13 mouse cellular contexts compared by ENCODE assay signal in the genomic region with DNA sequence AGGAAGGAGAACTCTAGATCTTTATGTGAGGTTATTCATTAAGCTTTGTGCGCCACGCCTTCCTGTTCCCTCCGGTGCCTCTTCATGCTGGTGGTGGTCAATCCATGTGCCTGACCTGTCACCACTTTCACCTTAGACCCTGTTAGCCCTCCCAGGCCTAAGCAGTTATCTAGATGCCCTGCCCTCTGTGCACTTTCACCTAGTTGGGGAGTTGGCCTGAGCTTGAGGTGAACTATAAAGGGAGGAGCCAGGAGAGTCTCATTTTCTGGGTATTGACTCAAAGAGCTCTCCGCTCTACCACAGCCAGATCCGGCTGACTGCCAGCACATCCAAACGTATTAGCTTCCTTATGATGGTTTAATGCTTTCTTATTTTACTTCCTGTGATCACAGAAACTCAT. TPM values are rescaled to one million over a fixed set of nuclear protein-coding genes. Genes with fewer than 3 reads are reported as not detected.
DNase-seq lines count a peak whose midpoint lies in the region; ATAC-seq and TF ChIP-seq lines count a peak whose summit lies in the region.
"Had no signal": no experiment of that assay in that cellular context is flagged by ENCODE, and none has a peak within 500 bp of the region (broad histone marks: within the 10 kb centered on the region; RNA-seq: fewer than 3 reads in every experiment).

No protein-coding gene starts in this region.

- no peak overlapping the region for H3K9ac ChIP-seq in kidney, embryonic 15.5 days
- no peak overlapping the region for H3K9ac ChIP-seq in liver, embryonic 13.5 days
- H3K9ac ChIP-seq in forebrain, postnatal 0 days: no peak overlapping the region
- H3K9ac ChIP-seq: hindbrain, embryonic 12.5 days had no signal

- H3K36me3 ChIP-seq in kidney, embryonic 15.5 days: no peaks in the 10 kb centered on the region
- no peaks in the 10 kb centered on the region for H3K36me3 ChIP-seq in liver, embryonic 13.5 days
- no peaks in the 10 kb centered on the region for H3K36me3 ChIP-seq in midbrain, embryonic 10.5 days
- H3K36me3 ChIP-seq in forebrain, postnatal 0 days (ENCODE audit: insufficient read depth): no peaks in the 10 kb centered on the region
- H3K36me3 ChIP-seq: hindbrain, embryonic 12.5 days had no signal

- peak; percentile 60 to 61 for DNase-seq in urinary bladder, adult 18-20 months (ENCODE audit: low spot score in 2 of 2)
- DNase-seq in urinary bladder, postnatal 4 days (ENCODE audit: low spot score in 2 of 2): no peak
- no peak for DNase-seq in liver, embryonic 13.5 days
- DNase-seq in cerebellum, adult 9-11 months: no peak
- DNase-seq in midbrain, embryonic 10.5 days (ENCODE audit: low spot score): no peak
- no peak for DNase-seq in forebrain, postnatal 0 days
- DNase-seq: cerebellum, adult 9-10 months had no signal

- no peaks in the 10 kb centered on the region for H3K9me3 ChIP-seq in kidney, embryonic 15.5 days (replicated peaks)
- no peaks in the 10 kb centered on the region for H3K9me3 ChIP-seq in liver, embryonic 13.5 days (replicated peaks)
- no peaks in the 10 kb centered on the region for H3K9me3 ChIP-seq in midbrain, embryonic 10.5 days (replicated peaks)
- no peaks in the 10 kb centered on the region for H3K9me3 ChIP-seq in forebrain, postnatal 0 days (ENCODE audit: low read length)
- H3K9me3 ChIP-seq: hindbrain, embryonic 12.5 days; megakaryocyte, embryonic 14.5 days had no signal

- 72% methylated on average over 6 of the region's 6 CpGs for WGBS in kidney, embryonic 15.5 days
- WGBS in liver, embryonic 13.5 days (ENCODE audit: insufficient replicate concordance): 64% methylated on average over 6 of the region's 6 CpGs
- WGBS in midbrain, embryonic 10.5 days: 91% methylated on average over 6 of the region's 6 CpGs
- WGBS in forebrain, postnatal 0 days: 87% methylated on average over 6 of the region's 6 CpGs

- ATAC-seq in kidney, embryonic 15.5 days (replicated peaks; ENCODE audit: low FRiP score): no peak
- ATAC-seq in liver, embryonic 13.5 days (ENCODE audit: low read depth): peak; percentile 82
- ATAC-seq in forebrain, postnatal 0 days: no peak

- TF ChIP-seq CTCF in forebrain, postnatal 0 days (IDR thresholded peaks at IDR 0.05; ENCODE audit: low read depth): no peak

- H3K4me1 ChIP-seq in kidney, embryonic 15.5 days: no peaks in the 10 kb centered on the region
- peaks cover 20% of the 10 kb centered on the region for H3K4me1 ChIP-seq in liver, embryonic 13.5 days (replicated peaks)
- no peaks in the 10 kb centered on the region for H3K4me1 ChIP-seq in midbrain, embryonic 10.5 days
- no peaks in the 10 kb centered on the region for H3K4me1 ChIP-seq in forebrain, postnatal 0 days (ENCODE audit: insufficient read depth)
- H3K4me1 ChIP-seq: hindbrain, embryonic 12.5 days had no signal

- no peaks in the 10 kb centered on the region for H3K27me3 ChIP-seq in kidney, embryonic 15.5 days
- no peaks in the 10 kb centered on the region for H3K27me3 ChIP-seq in liver, embryonic 13.5 days
- no peaks in the 10 kb centered on the region for H3K27me3 ChIP-seq in midbrain, embryonic 10.5 days (ENCODE audit: low read depth, poor library complexity, severe bottlenecking)
- no peaks in the 10 kb centered on the region for H3K27me3 ChIP-seq in forebrain, postnatal 0 days (ENCODE audit: insufficient read depth, low read length)
- H3K27me3 ChIP-seq: hindbrain, embryonic 12.5 days had no signal

- H3K4me3 ChIP-seq in kidney, embryonic 15.5 days (replicated peaks): no peak overlapping the region
- no peak overlapping the region for H3K4me3 ChIP-seq in liver, embryonic 13.5 days (replicated peaks)
- H3K4me3 ChIP-seq in midbrain, embryonic 10.5 days: no peak overlapping the region
- no peak overlapping the region for H3K4me3 ChIP-seq in forebrain, postnatal 0 days (ENCODE audit: low read depth, low read length)
- H3K4me3 ChIP-seq: hindbrain, embryonic 12.5 days; megakaryocyte, embryonic 14.5 days had no signal

- H3K27ac ChIP-seq in kidney, embryonic 15.5 days: peak overlapping the region; percentile 52
- H3K27ac ChIP-seq in liver, embryonic 13.5 days: peak overlapping the region; percentile 19
- H3K27ac ChIP-seq in midbrain, embryonic 10.5 days (replicated peaks): no peak overlapping the region
- no peak overlapping the region for H3K27ac ChIP-seq in forebrain, postnatal 0 days (ENCODE audit: low read depth, low read length)
- H3K27ac ChIP-seq: hindbrain, embryonic 12.5 days had no signal

- no peak overlapping the region for H3K4me2 ChIP-seq in kidney, embryonic 15.5 days
- peak overlapping the region; percentile 33 for H3K4me2 ChIP-seq in liver, embryonic 13.5 days
- no peak overlapping the region for H3K4me2 ChIP-seq in forebrain, postnatal 0 days (ENCODE audit: low read depth)
- H3K4me2 ChIP-seq: heart, embryonic 11.5 days; hindbrain, embryonic 12.5 days had no signal

RNA-seq across cellular contexts. Expression of a gene that starts 13.6 kb away (rescaled TPM):
- polyA plus RNA-seq in kidney, embryonic 15.5 days (2015; fragmentation: Nextera tagmentation; extraction: Ambion mirVana): 24.7 and 26.6 TPM in 2 replicates
- polyA plus RNA-seq in liver, embryonic 13.5 days (2015; fragmentation: Nextera tagmentation; extraction: Ambion mirVana): 9.3 and 9.9 TPM in 2 replicates
- polyA plus RNA-seq in midbrain, embryonic 10.5 days (2016; fragmentation: Nextera tagmentation; extraction: Ambion mirVana): 14.7 and 16.6 TPM in 2 replicates
- 8.0 and 11.2 TPM in 2 replicates for total RNA-seq in forebrain, postnatal 0 days (2014; rRNA removed)
- 28.5 and 36.2 TPM in 2 replicates for polyA plus RNA-seq in forebrain, postnatal 0 days (2015; fragmentation: Nextera tagmentation; extraction: Ambion mirVana)

RNA-seq across cellular contexts. Expression of a gene that starts 21.9 kb away (rescaled TPM):
- 0.29 and 0.30 TPM in 2 replicates for polyA plus RNA-seq in kidney, embryonic 15.5 days (2015; fragmentation: Nextera tagmentation; extraction: Ambion mirVana)
- polyA plus RNA-seq in liver, embryonic 13.5 days (2015; fragmentation: Nextera tagmentation; extraction: Ambion mirVana): 1.3 and 1.8 TPM in 2 replicates
- 0.05 TPM in 1 of 2 replicates, not detected in the other for polyA plus RNA-seq in midbrain, embryonic 10.5 days (2016; fragmentation: Nextera tagmentation; extraction: Ambion mirVana)
- total RNA-seq in forebrain, postnatal 0 days (2014; rRNA removed): not detected in 2 replicates
- 0.05 and 0.10 TPM in 2 replicates for polyA plus RNA-seq in forebrain, postnatal 0 days (2015; fragmentation: Nextera tagmentation; extraction: Ambion mirVana)
- total RNA-seq: left cerebral cortex, adult 18-20 months had no signal
- polyA plus RNA-seq: hindbrain, embryonic 12.5 days had no signal

RNA-seq across cellular contexts. Expression of a gene that starts 59.2 kb away (rescaled TPM):
- polyA plus RNA-seq in kidney, embryonic 15.5 days (2015; fragmentation: Nextera tagmentation; extraction: Ambion mirVana): not detected in 2 replicates
- not detected in 2 replicates for polyA plus RNA-seq in liver, embryonic 13.5 days (2015; fragmentation: Nextera tagmentation; extraction: Ambion mirVana)
- polyA plus RNA-seq in midbrain, embryonic 10.5 days (2016; fragmentation: Nextera tagmentation; extraction: Ambion mirVana): 0.37 and 0.48 TPM in 2 replicates
- total RNA-seq in forebrain, postnatal 0 days (2014; rRNA removed): 0.31 TPM in 1 of 2 replicates, not detected in the other
- polyA plus RNA-seq in forebrain, postnatal 0 days (2015; fragmentation: Nextera tagmentation; extraction: Ambion mirVana): not detected in 2 replicates
- total RNA-seq: left cerebral cortex, adult 18-20 months had no signal
- polyA plus RNA-seq: limb, embryonic 14.5 days had no signal

Comparison
In these comparisons a context has a peak if more than half of its experiments do, and no peak if none do; other contexts are left out.
1. DNase-seq: peak in urinary bladder, adult 18-20 months (2 of 2); none in urinary bladder, postnatal 4 days (0 of 2), liver, embryonic 13.5 days (single experiment), cerebellum, adult 9-11 months (single experiment), midbrain, embryonic 10.5 days (single experiment) and forebrain, postnatal 0 days (single experiment).
2. H3K27ac ChIP-seq: peak in kidney, embryonic 15.5 days (single experiment) and liver, embryonic 13.5 days (single experiment); none in midbrain, embryonic 10.5 days (single experiment) and forebrain, postnatal 0 days (single experiment).